Mouse (Mus musculus): Measurements from ENCODE around the gene Hyou1. TPM values are rescaled to one million over a fixed set of nuclear protein-coding genes. Genes with fewer than 3 reads are reported as not detected.
A peak's percentile ranks its signal among the peaks of the same experiment; 100 is the strongest.
"Not testable (repeated sequence)": the region's sequence is repeated elsewhere in the genome, so short reads cannot be mapped to it uniquely, and the experiment has no call there.

Gene Hyou1
- polyA plus RNA-seq, 1 experiment from 2014 or later = 33.8 TPM

DNA sequence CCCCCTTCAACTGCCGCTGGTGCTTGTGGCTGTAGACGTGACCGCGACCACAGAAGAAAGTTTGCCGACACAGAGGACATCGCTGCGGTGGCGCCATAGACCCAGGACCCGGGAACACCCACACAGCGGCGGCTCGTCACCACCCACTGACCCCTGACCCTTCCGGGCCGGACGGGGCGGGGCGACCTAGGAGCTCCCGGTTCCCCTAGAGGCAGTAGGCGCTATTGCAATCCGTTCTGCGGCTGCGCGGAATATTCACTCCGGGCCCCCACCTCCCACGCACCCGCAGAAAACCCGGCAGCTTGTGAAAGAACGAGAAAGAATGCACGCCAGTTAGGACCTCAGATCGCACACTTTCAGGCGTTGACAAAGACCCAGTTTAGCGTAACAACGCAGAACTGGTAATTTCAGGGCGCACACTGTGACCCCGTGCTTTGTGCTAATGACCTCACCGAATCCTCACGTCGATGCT, 38.6 kb downstream of the Hyou1 start:
- Histone ChIP-seq H3K27me3 (ENCODE audit: control insufficient read depth, insufficient read depth, low read length) (no peaks in the 10 kb centered on the region), H3K4me3 (replicated peaks; ENCODE audit: low read length) (peak overlapping the region; percentile 77), H3K9ac (ENCODE audit: low read length) (peak overlapping the region; percentile 82), H3K36me3 (ENCODE audit: control insufficient read depth, insufficient read depth, low read length) (peaks cover 4% of the 10 kb centered on the region; the same call in 1 of the 2 replicates), H3K4me1 (ENCODE audit: control insufficient read depth, insufficient read depth, low read length) (0 out of 2 replicates have a peak, but pooled peaks cover 7% of the 10 kb centered on the region), H3K27ac (ENCODE audit: low read length) (peak overlapping the region; percentile 66), H3K9me3 (replicated peaks; ENCODE audit: control insufficient read depth, low read length) (0 out of 2 replicates have a peak, but pooled peaks cover 3% of the 10 kb centered on the region), H3K4me2 (ENCODE audit: low read depth, low read length) (peak overlapping the region; percentile 91)
- WGBS = under 1% methylated on average over 38 of the region's 38 CpGs
- peak; percentile 96 for ATAC-seq (ENCODE audit: insufficient read depth, low FRiP score)

DNA sequence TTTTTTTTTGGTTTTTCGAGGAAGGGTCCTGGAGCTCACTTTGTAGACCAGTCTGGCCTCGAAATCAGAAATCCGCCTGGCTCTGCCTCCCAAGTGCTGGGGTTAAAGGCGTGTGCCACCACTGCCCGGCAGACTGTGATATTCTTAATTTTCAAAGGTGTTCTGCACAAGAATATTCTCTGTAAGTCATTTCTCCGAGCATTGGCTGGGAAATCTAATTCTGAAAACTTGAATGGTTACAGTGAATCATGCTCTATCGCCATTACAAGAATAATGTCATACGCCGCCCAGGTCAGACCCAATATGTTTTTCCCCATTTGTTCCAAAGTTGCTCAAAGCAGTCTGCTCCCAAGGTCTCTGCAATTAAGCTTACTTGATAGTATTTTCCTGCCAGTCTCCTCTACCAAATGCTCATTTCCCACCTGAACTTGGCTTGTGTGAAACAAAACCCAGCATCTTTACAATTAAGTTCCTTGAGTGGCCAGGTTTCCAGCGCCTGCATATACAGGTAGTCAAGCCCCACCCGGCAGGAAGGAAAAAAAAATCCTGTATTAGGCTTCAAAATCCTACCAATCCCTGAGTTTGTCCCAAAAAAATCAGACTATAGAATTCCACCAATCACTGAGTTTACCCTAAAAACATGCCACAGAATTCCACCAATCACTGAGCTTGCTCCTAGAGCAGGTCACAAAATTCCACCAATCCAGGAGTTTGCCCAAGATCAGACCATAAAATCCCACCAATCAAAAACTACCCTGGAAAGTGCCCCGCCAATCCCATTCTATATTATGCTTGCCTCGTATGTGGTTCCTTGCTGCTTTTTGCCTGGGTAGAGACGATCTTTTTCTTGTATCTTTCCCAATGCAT, 39.5 kb downstream of the Hyou1 start, which contains the start of gene Ccdc84:
Ccdc84 (minus strand) TSS at position 51 of the 867 bp plus-strand sequence.
- WGBS = 73% methylated on average over 14 of the region's 14 CpGs
- peak within 1 kb of the TSS; percentile 91 for H3K4me2 ChIP-seq (ENCODE audit: low read depth, low read length)
- 0 out of 2 replicates have a peak, but pooled peaks cover 7% of the 10 kb centered on the region for H3K4me1 ChIP-seq (ENCODE audit: control insufficient read depth, insufficient read depth, low read length)
- H3K9me3 ChIP-seq (replicated peaks; ENCODE audit: control insufficient read depth, low read length) = 0 out of 2 replicates have a peak, but pooled peaks cover 3% of the 10 kb centered on the region
- H3K4me3 ChIP-seq (replicated peaks; ENCODE audit: low read length) = peak within 1 kb of the TSS; percentile 77
- H3K9ac ChIP-seq (ENCODE audit: low read length) = peak within 1 kb of the TSS; percentile 82
- H3K36me3 ChIP-seq (ENCODE audit: control insufficient read depth, insufficient read depth, low read length) = no peaks in the 10 kb centered on the region
- H3K27ac ChIP-seq (ENCODE audit: low read length) = peak within 1 kb of the TSS; percentile 66
- ATAC-seq (ENCODE audit: insufficient read depth, low FRiP score) = no peak
- H3K27me3 ChIP-seq (ENCODE audit: control insufficient read depth, insufficient read depth, low read length) = no peaks in the 10 kb centered on the region

DNA sequence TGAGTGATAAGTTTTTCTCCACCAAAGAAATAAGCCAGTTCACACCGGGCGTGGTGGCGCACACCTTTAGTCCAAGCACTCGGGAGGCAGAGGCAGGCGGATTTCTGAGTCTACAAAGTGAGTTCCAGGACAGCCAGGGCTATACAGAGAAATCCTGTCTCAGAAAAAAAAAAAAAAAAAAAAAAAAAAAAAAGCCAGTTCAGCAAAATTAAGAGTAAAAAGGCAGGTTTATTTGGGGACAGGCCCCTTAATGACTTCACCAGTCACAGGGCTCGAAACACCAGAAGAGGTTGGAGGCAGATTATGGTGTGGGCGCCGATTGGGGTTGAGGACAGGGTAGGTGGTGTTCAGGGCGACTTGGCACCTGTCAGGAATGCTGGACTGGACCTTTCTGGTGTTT, 40.4 kb downstream of the Hyou1 start:
- H3K4me1 ChIP-seq (ENCODE audit: control insufficient read depth, insufficient read depth, low read length); H3K9me3 ChIP-seq (replicated peaks; ENCODE audit: control insufficient read depth, low read length); ATAC-seq (ENCODE audit: insufficient read depth, low FRiP score); H3K4me2 ChIP-seq (ENCODE audit: low read depth, low read length); H3K27me3 ChIP-seq (ENCODE audit: control insufficient read depth, insufficient read depth, low read length); H3K9ac ChIP-seq (ENCODE audit: low read length); H3K4me3 ChIP-seq (replicated peaks; ENCODE audit: low read length); H3K36me3 ChIP-seq (ENCODE audit: control insufficient read depth, insufficient read depth, low read length); H3K27ac ChIP-seq (ENCODE audit: low read length): not testable (repeated sequence)
- WGBS = 94% methylated on average over 9 of the region's 9 CpGs

DNA sequence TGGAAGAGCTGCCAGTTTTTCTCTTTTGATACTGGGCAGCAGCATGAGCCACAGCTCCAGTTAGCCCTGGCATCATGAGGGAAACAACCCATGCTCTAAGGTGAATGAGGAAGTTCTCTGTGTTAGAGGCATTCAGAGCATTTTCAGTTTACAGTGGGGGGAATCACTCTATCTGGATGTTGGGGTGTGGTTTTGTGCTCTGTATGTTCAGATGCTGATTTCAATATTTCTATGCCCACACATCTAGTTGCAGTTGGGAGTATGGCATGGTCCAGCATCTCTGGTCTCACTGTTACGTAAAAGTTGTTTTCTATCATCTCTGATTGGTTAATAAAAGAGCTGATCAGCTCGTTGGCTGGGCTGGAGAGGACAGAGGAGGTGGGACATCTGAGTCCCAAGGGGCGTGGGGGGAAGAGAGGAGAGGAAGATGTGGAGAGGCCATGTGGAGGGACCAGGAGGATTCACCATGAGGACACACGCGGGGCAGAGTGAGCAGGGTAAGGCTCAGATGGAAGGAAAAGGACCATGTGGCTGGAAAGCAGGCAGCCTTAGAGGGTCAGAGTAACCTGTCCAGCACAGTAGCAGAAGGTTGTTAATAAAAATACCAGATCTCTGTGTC, 41.1 kb downstream of the Hyou1 start:
- 69% methylated on average over 5 of the region's 5 CpGs for WGBS

DNA sequence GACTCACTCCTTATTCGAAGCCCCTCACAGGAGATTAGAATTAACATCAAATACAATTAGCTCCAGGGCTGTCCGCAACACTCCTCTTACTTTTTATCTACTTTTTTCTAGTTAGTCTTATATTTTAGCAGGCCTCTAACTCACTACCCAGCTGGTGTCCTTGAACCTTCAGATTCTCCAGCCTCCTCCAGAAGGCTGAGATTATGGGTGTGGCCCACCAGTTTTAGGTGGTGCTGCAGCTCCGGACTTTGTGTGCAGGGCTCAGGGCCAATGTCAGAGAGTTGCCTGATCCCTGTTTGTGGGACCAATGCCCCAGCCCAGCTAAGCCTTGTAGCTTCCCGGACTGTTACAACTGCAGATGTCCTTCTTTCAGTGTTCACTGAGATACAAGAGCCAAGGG, 44.3 kb downstream of the Hyou1 start:
- H3K27ac ChIP-seq (ENCODE audit: low read length) = no peak overlapping the region
- H3K4me3 ChIP-seq (replicated peaks; ENCODE audit: low read length) = no peak overlapping the region
- H3K4me1 ChIP-seq (ENCODE audit: control insufficient read depth, insufficient read depth, low read length) = no peaks in the 10 kb centered on the region
- H3K9ac ChIP-seq (ENCODE audit: low read length) = no peak overlapping the region
- H3K27me3 ChIP-seq (ENCODE audit: control insufficient read depth, insufficient read depth, low read length) = no peaks in the 10 kb centered on the region
- no peak for ATAC-seq (ENCODE audit: insufficient read depth, low FRiP score)
- WGBS = 82% methylated on average over 4 of the region's 4 CpGs
- no peak overlapping the region for H3K4me2 ChIP-seq (ENCODE audit: low read depth, low read length)
- 0 out of 2 replicates have a peak, but pooled peaks cover 3% of the 10 kb centered on the region for H3K9me3 ChIP-seq (replicated peaks; ENCODE audit: control insufficient read depth, low read length)
- no peaks in the 10 kb centered on the region for H3K36me3 ChIP-seq (ENCODE audit: control insufficient read depth, insufficient read depth, low read length)

More for the DNA sequence above, 41.1 kb downstream of the Hyou1 start:
- Histone ChIP-seq H3K36me3 (ENCODE audit: control insufficient read depth, insufficient read depth, low read length) (no peaks in the 10 kb centered on the region), H3K9ac (ENCODE audit: low read length) (no peak overlapping the region), H3K27ac (ENCODE audit: low read length) (no peak overlapping the region), H3K9me3 (replicated peaks; ENCODE audit: control insufficient read depth, low read length) (0 out of 2 replicates have a peak, but pooled peaks cover 3% of the 10 kb centered on the region), H3K27me3 (ENCODE audit: control insufficient read depth, insufficient read depth, low read length) (no peaks in the 10 kb centered on the region), H3K4me2 (ENCODE audit: low read depth, low read length) (no peak overlapping the region), H3K4me1 (ENCODE audit: control insufficient read depth, insufficient read depth, low read length) (0 out of 2 replicates have a peak, but pooled peaks cover 7% of the 10 kb centered on the region), H3K4me3 (replicated peaks; ENCODE audit: low read length) (no peak overlapping the region)
- no peak for ATAC-seq (ENCODE audit: insufficient read depth, low FRiP score)

GRCm38 (mm10) chr9:44432577-44433185, 53.4 kb downstream of the Hyou1 start:
- no peak overlapping the region for H3K4me2 ChIP-seq (ENCODE audit: low read depth, low read length)
- no peak overlapping the region for H3K4me3 ChIP-seq (replicated peaks; ENCODE audit: low read length)
- no peaks in the 10 kb centered on the region for H3K36me3 ChIP-seq (ENCODE audit: control insufficient read depth, insufficient read depth, low read length)
- no peaks in the 10 kb centered on the region for H3K27me3 ChIP-seq (ENCODE audit: control insufficient read depth, insufficient read depth, low read length)
- H3K4me1 ChIP-seq (ENCODE audit: control insufficient read depth, insufficient read depth, low read length) = no peaks in the 10 kb centered on the region
- H3K9me3 ChIP-seq (replicated peaks; ENCODE audit: control insufficient read depth, low read length) = no peaks in the 10 kb centered on the region
- H3K9ac ChIP-seq (ENCODE audit: low read length) = no peak overlapping the region
- H3K27ac ChIP-seq (ENCODE audit: low read length) = no peak overlapping the region
- 42% methylated on average over 5 of the region's 5 CpGs for WGBS
- no peak for ATAC-seq (ENCODE audit: insufficient read depth, low FRiP score)

DNA sequence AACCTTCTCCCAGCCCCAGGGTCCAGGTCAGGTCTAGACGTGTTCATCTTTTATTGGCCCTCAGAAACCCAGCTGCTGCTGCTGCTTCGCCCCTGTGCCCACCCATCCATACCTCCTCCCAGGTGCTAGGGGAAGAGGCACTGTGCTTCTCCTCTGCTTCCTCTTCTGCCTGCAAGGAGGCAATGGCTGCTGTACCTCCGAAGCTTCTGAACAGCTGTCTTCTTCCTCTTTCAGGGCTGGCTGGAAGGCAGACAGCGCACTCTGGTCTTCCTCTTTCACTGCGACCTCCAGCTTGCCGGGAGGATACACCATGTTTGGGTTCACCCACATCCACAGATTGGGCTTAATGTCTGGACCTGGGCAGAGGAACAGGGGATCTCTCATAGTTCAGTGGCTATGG, 56.5 kb downstream of the Hyou1 start:
- WGBS = 77% methylated on average over 6 of the region's 6 CpGs
- no peak overlapping the region for H3K9ac ChIP-seq (ENCODE audit: low read length)
- H3K27me3 ChIP-seq (ENCODE audit: control insufficient read depth, insufficient read depth, low read length) = no peaks in the 10 kb centered on the region
- no peak overlapping the region for H3K4me3 ChIP-seq (replicated peaks; ENCODE audit: low read length)
- no peaks in the 10 kb centered on the region for H3K4me1 ChIP-seq (ENCODE audit: control insufficient read depth, insufficient read depth, low read length)
- ATAC-seq (ENCODE audit: insufficient read depth, low FRiP score) = no peak
- no peak overlapping the region for H3K4me2 ChIP-seq (ENCODE audit: low read depth, low read length)
- no peaks in the 10 kb centered on the region for H3K9me3 ChIP-seq (replicated peaks; ENCODE audit: control insufficient read depth, low read length)
- H3K36me3 ChIP-seq (ENCODE audit: control insufficient read depth, insufficient read depth, low read length) = no peaks in the 10 kb centered on the region
- H3K27ac ChIP-seq (ENCODE audit: low read length) = no peak overlapping the region

GRCm38 (mm10) chr9:44440961-44441360, 61.7 kb downstream of the Hyou1 start, which contains the start of gene Foxr1:
Gene Foxr1 (minus strand): TSS chr9:44441136.
- Histone ChIP-seq H3K36me3 (ENCODE audit: control insufficient read depth, insufficient read depth, low read length) (no peaks in the 10 kb centered on the region), H3K9me3 (replicated peaks; ENCODE audit: control insufficient read depth, low read length) (no peaks in the 10 kb centered on the region), H3K4me3 (replicated peaks; ENCODE audit: low read length) (no peak within 1 kb of the TSS), H3K27ac (ENCODE audit: low read length) (no peak within 1 kb of the TSS), H3K9ac (ENCODE audit: low read length) (no peak within 1 kb of the TSS), H3K4me2 (ENCODE audit: low read depth, low read length) (no peak within 1 kb of the TSS), H3K27me3 (ENCODE audit: control insufficient read depth, insufficient read depth, low read length) (no peaks in the 10 kb centered on the region), H3K4me1 (ENCODE audit: control insufficient read depth, insufficient read depth, low read length) (no peaks in the 10 kb centered on the region)
- WGBS = 64% methylated on average over 19 of the region's 19 CpGs
- no peak for ATAC-seq (ENCODE audit: insufficient read depth, low FRiP score)
